Mouse (Mus musculus) T-cell, adult 2 months (primary cell): ENCODE measurements at regions not wholly inside any gene's neighbourhood (a gene's known extent, or its start where the extent isn't known, plus 50 kb on each side); places are given as distances from the start of the nearest gene placed in this dataset.
A peak's percentile ranks its signal among the peaks of the same experiment; 100 is the strongest.

ENCODE experiments used
- DNase-seq: peaks from one replicate; pipeline ENCODE4 v3.0.0; 2022; ENCODE audit warnings: low spot score

GRCm38 (mm10) chr5:27963765-27964164, 107.4 kb upstream of the Insig1 start:
- DNase-seq = no peak

GRCm38 (mm10) chr5:27995186-27995585, 76.0 kb upstream of the Insig1 start:
- DNase-seq = peak; percentile 37

GRCm38 (mm10) chr5:27997751-27998150, 73.4 kb upstream of the Insig1 start:
- no peak for DNase-seq

GRCm38 (mm10) chr5:28002922-28003321, 68.2 kb upstream of the Insig1 start:
- no peak for DNase-seq

- DNase-seq = no peak
Measured at GRCm38 (mm10) chr5:28003756-28004486, 67.2 kb upstream of the Insig1 start.

GRCm38 (mm10) chr5:28004487-28004827, 66.7 kb upstream of the Insig1 start:
- no peak for DNase-seq

- no peak for DNase-seq
Measured at GRCm38 (mm10) chr5:28009386-28009785, 61.8 kb upstream of the Insig1 start.

GRCm38 (mm10) chr5:28009871-28010270, 61.3 kb upstream of the Insig1 start:
- DNase-seq = no peak

- DNase-seq = no peak
Measured at GRCm38 (mm10) chr5:28010529-28010928, 60.6 kb upstream of the Insig1 start.

GRCm38 (mm10) chr5:28012496-28012895, 58.7 kb upstream of the Insig1 start:
- no peak for DNase-seq

GRCm38 (mm10) chr5:28013619-28014273, 57.4 kb upstream of the Insig1 start:
- no peak for DNase-seq

GRCm38 (mm10) chr5:28019864-28020263, 51.3 kb upstream of the Insig1 start:
- no peak for DNase-seq
